Mouse (Mus musculus) cerebral cortex, adult 2 months (tissue): ENCODE results near the gene Mysm1.

Source experiments
- WGBS: fragments of 180-500 bp; shearing (Covaris S2); methylation state at CpG from one replicate; pipeline ENCODE4 v1.1.7; 2018; 5-methylcytosine and 5-hydroxymethylcytosine counted together

The Mysm1 gene

DNA sequence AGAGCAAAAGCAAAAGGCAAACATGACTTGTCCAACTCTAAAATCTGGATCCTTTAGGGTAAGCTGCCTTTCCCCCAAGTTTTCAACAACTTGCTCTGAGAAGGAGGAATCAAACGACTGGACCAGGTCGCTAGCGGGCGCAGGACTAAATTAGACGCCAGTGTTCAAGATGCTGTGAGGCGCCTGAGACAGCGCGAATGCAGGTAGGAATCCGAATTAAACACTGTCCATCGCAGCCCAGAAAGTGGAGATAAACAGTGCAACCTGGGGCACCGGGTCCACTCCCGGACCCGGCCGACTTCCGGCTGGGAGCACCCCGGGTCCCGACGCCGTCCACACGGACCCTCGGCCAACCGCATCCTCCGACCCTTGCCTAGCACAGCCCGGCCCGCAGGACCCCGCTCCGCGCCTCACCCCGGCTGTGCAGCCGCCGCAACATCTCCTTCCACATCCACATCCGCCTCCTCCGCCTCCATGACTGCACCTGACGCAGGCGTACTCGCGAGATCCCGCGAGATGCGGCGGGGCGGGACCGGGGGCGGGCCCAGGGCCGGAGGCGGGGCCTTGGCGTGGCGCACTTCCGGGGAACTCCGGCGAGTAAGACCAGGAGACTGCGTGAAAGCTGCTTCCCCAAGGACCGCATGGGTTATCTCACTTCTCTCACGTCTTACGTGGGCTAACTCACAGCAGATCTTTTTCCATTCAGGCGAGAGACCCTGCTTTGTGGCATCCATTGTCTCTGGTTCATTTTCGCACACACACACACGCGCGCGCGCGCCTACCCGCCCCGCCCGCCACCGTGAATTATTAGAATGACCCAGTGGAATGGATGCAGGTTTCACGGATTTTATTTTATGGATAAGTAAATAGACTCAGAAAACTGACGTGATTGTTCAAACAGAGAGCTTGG lies at the start of gene Mysm1:
Gene Mysm1, minus strand, starts transcription at position 511 of the 910 bp plus-strand sequence.
- WGBS = under 1% methylated on average over 68 of the region's 69 CpGs

DNA sequence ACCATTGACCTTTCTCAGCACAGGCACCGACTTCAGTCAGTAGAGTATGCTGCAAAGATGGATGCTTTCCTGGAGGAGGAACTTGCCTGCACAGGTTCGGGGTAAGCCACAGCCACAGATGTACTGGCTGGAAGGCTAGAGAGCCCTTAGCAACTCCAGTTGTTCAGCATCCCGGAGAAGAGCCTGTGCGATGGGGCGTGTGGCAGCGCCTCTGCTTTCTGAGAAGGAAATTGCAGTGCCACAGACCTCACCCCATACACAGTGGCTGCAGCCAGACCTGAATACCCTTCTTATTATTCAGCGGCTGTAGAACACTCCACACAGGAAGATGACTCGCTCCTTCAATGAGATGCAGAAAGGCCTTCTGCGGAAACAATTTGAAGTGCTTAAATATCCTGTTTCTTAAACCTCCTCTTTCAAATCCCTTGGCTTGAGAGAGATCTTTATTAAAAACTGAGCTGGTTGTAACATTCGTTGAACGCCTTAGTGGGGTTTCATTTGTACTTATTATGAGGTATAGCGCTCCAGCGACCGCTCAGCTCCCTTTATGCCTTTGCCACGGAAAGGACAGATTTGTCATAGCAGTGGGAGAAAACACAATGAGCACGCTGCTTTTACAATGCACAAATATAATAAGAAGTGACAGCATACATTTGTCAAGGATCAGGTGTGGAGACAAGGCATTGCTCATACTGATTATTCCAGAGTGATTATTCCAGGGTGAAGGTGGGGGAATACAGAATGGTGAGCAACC lies 47.1 kb upstream of the Mysm1 start:
- WGBS = 65% methylated on average over 16 of the region's 16 CpGs

DNA sequence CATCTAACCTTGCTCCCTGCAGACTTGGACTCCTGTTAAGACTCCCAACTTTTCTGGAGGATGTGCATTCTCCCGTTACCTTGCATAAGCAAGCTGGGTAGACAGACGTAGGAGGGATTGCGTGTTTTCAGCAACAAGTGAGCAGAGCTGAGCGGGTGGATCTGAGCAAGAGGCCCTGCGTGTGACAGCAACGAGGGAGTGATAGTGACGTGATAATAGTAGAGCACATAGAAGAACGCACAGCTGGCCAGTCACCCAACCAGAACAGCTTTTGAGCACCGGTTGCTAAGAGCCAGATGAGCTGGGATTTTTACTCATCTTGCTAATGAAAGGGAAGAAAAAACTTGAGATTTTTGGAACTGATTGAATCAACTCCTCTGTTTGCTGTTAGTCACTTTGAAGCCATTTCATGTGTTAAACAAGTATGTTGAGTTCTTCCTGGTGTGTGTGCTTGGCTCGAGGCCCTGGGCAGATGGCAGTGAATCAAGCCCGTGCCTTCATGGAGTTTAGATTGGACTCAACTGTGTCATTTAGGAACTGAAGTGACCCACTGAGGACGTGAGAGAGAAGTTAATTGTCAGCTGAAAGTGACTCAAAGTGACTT lies 44.6 kb upstream of the Mysm1 start:
- WGBS = 51% methylated on average over 12 of the region's 12 CpGs

DNA sequence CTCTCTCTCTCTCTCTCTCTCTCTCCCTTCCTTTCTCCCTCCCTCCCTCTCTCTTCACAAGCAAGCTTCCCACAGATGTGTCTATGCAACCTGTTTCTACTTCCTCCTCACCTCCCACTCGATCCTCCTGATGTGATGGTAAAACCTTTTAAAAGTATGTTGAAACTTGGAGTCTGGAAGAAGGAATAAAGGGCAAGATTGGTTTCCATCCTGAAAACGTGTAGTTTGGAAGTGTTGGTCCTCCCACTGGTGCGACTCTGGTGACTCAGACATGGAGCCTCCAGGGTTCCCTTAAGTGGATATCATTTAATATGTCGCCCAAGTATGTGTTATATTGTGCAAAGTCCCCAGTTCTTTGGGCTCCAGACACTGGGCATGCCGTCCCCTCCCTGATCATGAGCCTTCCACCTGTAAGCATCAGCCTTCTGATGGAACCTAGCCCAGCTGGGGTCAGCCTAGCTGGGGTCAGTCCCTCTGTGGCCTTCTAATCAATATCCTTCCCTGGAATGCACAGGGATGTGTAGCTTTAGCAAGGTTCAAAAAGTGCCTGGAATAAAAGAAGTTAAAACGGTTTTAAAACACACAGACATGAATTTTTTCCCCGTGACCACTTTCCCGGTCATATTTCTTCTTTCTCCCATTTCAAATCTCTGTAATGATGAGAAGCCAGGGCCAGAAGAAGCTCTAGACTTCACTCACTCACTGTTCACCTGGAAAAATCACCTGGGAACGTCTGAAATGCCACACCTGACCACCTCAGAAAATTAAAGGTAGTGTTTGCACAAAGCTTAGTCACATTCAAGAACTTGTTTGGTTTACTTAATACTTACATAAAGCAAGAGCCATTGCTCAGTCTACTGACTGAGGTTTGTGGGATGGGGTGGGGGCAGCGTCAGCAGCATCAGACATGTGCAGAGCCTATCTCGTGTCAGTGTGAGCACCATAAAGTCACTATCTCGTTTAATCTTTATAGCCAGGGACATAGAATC lies 43.0 kb upstream of the Mysm1 start:
- 84% methylated on average over 12 of the region's 12 CpGs for WGBS

DNA sequence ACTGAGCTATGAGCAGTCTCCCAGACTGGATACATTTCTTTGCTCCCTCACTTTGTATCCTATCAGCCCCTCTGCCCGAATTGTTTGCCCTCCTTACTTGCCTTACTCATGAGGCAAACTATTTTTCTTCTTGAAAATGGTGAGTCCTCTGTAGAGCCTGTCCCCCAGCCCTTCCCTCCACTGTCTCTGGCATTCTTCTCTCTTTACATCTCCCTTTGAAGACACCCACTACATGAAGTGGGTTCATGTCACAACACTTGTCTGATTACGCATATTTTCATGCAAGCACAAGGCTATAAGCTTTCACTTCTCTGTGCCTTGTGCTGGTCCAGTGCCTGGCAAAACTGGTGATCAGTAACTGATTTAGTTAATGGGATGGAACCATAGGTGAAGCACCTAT lies 41.3 kb upstream of the Mysm1 start:
- 90% methylated on average over 2 of the region's 2 CpGs for WGBS

DNA sequence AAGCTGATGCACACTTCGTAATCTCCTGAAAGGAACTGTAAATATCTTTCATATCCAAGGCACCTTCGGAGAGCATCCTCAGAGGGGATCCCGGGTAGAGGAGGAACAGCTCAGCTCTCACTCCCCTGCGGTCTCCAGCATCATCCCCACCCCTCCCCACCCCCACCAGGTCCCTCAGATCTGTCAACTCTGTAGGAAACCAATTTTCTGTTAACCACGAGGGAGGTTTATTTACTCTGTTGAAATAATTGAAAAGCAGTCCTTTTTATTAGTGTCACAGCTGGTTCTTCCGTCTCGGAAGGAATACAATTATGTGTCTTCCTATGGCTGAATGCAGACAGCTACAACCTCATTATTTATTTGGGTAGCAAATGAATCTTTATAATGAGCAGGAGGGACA lies 39.3 kb upstream of the Mysm1 start:
- WGBS = 53% methylated on average over 7 of the region's 7 CpGs

DNA sequence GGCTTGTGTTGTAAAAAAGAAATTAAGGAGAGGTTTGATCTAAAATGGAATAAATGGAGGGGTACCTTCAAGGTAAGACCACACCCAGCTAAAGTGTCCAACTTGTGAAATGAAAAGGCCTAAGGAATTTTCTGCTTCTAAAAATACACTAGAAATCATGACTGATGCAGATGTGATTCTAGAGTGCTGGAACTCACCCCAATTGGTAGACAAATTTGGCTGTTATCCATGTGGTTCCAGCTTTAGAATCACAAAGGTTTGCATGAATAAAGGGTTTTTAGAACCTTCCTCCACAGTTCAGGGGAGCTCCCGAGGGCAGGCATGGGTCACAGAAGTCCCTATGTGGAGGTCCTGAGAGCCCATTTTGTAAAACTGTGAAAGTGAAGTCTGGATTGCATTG lies 33.8 kb upstream of the Mysm1 start:
- WGBS = 65% methylated on average over 1 of the region's 1 CpGs

DNA sequence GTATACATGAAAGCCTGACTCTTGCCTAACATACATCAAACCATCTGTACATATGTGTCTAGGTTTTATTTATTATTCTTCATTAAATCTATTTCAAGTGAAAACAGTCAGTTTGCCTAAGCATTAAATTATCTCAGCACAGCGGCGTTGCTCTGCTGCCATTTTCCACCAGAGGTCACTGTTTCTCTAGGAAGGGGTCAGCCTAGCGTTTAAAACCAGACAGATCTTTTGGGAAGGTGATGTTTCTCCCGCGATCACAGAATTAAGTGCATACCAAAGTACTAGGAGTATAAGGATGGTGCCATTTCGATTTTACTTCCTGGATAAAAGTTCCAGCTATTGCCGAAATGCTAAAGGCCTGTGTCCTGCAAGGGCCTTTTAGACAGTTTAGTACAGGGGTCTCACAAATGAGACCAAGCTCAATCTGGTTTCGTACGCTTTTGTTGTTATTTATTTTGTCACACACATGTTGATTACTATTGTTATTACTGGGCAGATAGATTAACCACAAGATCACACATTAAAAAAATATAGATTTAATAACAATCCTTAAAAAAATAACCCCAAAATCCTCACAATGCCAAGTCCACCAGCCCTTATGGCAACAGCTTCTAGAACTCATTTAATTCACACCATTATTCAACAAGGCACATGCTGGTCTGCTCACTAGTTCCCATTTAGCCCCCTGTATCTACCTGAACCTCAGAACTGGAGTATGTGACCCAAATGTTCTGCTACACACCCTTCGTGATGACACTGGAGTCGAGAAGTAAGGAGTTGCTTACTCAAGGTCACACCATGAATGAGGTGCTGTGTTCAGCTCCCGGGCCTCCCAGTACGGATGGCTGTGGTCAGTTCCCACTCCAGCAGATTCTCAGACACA lies 29.5 kb upstream of the Mysm1 start:
- 43% methylated on average over 13 of the region's 13 CpGs for WGBS

DNA sequence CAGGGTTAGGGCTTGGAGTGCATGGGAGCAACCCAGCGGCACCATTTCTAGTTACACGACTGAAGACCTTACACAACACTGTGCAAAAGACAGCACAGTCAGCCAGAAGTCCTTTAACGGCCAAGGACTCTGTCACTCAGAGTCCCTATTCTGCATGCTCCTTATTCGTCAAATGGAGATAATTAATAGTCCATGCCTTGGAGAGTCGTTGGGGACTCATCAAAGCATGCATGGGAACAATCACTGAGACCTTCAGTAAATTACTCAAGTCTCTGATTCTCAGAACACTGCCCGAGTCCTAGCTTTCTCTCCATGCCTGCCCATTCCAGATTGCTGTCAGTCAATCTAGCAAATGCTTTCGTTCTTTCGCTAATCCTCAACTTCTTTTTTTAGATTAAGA lies 28.9 kb upstream of the Mysm1 start:
- WGBS = 39% methylated on average over 8 of the region's 8 CpGs

DNA sequence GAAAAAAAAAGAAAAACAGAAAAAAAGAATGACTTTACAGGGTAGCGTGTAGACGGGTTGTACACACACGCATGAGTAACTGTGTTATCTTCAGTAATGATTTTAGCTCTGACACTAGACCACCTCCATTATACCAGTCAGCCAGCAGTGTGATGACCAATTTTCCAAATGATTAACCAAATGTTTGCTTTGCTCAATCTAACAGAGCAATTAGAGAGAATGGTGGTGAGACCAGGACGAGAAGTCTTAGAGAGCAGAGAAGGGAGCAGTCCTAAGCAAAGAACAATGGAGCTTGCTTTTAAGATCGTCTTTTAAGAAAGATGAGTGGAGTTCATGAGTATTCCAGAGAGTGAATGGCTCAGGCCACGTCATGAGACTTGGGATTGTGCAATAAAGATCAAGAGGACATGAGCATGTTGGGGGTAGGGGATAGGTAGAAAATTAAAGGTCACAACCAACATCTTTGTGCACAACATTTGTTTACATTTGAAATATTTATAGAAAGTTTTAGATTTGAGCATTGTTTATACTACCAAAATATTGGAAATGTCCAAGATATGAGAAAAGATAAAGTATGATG lies 26.4 kb upstream of the Mysm1 start:
- WGBS = 88% methylated on average over 6 of the region's 6 CpGs

DNA sequence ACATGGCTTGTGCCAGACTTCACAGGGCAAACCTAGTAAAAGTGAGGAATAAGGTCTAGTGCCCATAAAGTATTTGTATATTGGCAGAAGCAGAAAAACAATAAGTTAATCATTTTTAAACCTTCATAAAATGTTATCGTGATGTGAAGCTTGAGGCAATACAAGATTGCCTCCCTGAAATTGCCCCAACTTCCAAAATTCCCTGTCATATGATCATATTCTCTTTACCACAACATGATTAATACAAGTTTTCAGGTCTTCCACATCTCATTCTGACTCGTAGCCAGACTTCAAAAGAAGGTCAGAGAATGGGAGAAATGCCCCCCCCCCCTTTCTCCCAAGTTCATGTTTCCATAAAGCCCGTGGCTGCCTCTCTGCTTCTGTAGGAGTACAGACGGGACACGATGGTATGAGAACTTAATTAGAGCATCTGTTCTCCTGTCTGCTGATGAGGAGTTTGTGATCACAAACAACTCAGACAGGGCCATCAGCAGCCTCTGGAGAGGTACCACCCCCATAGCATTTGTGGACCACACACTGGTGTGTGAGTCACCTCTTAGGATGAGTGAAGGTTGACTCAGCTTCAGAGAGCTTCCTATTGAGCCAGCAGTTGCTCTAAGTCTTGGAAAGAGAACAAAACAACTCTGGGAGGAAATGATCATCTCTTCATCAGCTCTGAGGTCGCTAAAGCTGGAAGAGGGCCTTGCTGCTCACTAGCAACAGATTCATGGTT lies 22.3 kb upstream of the Mysm1 start:
- 44% methylated on average over 6 of the region's 6 CpGs for WGBS

DNA sequence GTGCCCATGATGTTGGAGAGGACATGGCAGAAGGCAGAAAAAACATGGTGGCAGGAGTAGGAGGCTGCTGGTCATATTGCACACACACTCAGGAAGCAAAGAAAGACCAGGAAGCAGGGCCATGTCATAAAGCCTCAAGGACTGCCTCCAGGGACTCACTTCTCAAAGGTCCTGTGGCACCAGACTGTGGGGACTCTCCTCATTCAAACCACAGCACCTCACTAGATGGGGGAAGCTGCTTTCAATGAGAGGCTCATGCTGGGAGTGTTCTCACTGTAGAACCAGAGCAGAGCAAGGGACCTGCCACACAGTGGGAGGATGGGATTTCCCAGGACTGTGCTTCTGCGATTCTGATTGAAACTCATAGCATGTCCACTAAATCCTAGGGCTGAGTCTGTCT lies 21.2 kb upstream of the Mysm1 start:
- 92% methylated on average over 1 of the region's 1 CpGs for WGBS

DNA sequence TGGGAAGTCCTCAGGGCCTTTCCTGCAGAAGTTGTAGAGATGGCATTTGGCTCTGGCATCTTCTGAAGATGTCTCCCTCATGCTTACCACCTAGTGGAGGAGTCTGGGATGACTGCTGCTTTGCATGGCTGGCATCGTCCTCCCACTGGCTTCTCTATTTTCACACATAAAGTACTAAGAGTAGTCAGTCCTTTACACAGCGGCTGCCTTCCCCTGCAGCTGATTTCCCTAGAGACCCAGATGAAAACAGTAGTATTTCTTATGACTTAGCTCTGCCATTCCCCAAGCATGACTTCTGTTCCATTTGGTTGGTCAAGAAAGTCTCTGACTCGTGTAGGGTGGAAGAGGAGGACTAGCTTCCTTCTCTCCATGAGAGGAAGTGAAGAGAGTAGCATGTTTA lies 20.3 kb upstream of the Mysm1 start:
- 36% methylated on average over 3 of the region's 3 CpGs for WGBS

DNA sequence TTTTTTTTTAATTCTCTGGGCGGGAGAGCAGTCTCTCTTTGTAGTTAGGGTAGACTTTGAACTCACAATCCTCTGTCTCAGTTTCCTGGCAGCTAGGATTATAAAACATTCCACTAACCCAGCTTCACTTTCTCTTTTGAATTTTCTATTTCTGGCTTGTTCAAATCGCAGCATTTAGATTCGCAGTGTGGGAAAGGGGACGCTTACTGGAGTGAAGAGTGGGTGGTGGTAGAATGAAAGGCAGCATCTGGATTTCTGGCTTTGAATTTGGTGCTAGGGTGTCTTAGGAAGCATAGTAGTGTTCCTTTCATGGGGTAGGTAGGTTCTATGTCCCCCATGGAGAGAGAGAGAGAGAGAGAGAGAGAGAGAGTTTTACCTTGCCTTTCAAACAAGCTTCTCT lies 17.0 kb upstream of the Mysm1 start:
- 45% methylated on average over 4 of the region's 4 CpGs for WGBS

DNA sequence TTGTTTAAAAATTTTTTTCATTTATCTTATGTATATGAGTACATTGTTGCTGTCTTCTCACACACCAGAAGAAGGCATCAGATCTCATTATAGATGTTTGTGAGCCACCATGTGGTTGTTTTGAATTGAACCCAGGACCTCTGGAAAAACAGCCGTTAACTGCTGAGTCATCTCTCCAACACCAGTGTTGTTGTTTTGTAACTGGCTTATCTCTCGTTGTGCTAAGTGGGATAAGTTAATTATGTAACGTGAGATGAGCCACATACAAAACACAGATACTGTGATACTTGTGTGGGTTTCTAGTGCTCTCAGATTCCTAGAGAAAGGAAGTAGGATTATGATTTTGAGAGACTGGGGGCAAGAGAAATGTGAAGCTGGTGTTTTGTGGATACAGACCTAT lies 11.3 kb upstream of the Mysm1 start:
- 27% methylated on average over 3 of the region's 3 CpGs for WGBS

DNA sequence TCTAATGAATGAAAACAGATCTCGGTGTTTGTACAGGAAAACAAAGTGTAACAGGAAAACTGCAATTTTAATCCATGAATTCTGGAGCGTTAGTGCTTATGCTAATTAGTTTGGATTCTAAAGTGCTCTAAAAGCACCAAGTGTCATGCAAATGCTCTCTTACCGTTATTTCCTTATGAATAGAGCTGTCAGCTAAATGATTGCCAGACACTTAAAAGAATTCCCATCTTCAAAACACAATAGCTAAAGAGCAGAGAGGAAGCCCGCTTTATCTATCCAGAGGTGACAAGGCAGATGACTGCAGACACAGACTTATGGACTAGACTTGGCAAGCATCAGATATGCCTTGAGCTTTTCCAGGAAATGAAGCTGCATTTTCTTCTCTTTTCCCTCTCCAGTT lies 8.8 kb upstream of the Mysm1 start:
- 36% methylated on average over 4 of the region's 4 CpGs for WGBS

DNA sequence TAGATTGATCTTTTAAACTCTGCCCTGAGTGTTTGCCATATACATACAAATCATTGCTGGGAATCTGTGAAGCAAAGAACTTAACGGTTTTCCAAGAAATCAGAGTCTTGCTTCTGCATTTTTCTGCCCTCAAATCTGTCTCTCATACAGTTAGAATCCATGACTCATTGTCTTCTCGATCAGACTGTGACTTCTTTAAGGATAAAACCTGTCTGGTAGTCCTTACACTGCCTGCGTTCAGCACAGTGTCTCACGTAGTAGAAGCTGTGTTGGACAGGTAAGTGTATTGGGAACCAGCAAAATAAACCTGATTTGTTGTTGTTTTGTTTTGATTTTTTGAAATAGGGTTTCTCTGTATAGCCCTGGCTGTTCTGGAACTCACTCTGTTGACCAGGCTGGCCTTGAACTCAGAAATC lies 608 bp upstream of the Mysm1 start:
- 25% methylated on average over 4 of the region's 4 CpGs for WGBS

DNA sequence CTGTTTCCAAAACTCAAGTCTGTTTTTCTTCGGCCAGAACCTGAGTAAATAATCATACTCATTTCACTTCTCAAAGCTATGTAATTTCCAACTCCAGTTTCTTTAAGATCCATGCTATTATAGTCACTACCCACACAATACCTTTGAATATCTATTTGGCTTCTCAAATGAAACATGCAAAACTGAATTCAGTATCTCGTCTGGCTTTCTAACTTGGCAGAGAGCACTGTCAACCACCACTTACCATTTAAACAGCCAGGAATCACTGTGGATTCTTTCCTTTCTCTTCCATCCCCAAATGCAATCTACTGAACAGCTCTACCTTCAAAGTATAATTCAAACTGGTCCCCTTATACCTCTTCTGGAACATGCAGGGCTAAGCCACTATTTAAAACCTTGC lies 5.6 kb downstream of the Mysm1 start:
- 43% methylated on average over 2 of the region's 2 CpGs for WGBS

DNA sequence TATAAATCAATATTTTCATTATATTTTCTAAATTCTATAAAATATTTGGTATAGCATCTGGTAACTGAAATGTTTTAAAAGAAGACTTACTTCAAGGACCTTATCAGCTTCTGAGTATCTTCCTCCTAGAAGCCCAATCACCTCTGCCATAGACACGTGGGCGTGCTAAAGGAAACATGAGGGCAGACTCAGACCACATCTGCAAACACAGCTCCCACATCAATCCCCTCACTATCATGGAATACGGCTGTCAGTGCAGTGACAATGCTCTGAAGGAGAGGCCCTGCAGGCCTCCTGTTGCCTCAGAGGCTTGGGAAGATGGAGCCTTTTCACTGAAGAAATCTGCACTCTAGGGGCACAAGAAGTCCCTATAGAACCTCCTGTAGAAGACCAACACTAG lies 26.1 kb downstream of the Mysm1 start:
- 92% methylated on average over 3 of the region's 3 CpGs for WGBS
